Mouse (Mus musculus) megakaryocyte, adult 5-6 weeks (primary cell): ENCODE data around the gene Fbl. TPM values are rescaled to one million over a fixed set of nuclear protein-coding genes. Genes with fewer than 3 reads are reported as not detected.
A peak's percentile ranks its signal among the peaks of the same experiment; 100 is the strongest.
"Not testable (repeated sequence)": the region's sequence is repeated elsewhere in the genome, so short reads cannot be mapped to it uniquely, and the experiment has no call there.

Experiments used
- ATAC-seq: 2 replicates; pipeline ENCODE4 v1.8.0; 2016; ENCODE audit warnings: mild to moderate bottlenecking, inconsistent platforms; ENCODE audit not compliant: poor library complexity, severe bottlenecking
- total RNA-seq, 2 experiments: library from RNA; stranded (forward) in 1 of 2; stranded (reverse) in 1 of 2; fragments of 153-499, 151-499 nt in 1 of 2; fragments of 221-1000, 200-1000 nt in 1 of 2; gene quantifications; 2 replicates each; pipeline versions ENCODE4 v1.2.3 to v1.2.4; 2015 to 2017

Gene Fbl
- total RNA-seq (2015) (75.0 and 75.5 TPM in 2 replicates), total RNA-seq (2017) (85.1 and 88.7 TPM in 2 replicates)

DNA sequence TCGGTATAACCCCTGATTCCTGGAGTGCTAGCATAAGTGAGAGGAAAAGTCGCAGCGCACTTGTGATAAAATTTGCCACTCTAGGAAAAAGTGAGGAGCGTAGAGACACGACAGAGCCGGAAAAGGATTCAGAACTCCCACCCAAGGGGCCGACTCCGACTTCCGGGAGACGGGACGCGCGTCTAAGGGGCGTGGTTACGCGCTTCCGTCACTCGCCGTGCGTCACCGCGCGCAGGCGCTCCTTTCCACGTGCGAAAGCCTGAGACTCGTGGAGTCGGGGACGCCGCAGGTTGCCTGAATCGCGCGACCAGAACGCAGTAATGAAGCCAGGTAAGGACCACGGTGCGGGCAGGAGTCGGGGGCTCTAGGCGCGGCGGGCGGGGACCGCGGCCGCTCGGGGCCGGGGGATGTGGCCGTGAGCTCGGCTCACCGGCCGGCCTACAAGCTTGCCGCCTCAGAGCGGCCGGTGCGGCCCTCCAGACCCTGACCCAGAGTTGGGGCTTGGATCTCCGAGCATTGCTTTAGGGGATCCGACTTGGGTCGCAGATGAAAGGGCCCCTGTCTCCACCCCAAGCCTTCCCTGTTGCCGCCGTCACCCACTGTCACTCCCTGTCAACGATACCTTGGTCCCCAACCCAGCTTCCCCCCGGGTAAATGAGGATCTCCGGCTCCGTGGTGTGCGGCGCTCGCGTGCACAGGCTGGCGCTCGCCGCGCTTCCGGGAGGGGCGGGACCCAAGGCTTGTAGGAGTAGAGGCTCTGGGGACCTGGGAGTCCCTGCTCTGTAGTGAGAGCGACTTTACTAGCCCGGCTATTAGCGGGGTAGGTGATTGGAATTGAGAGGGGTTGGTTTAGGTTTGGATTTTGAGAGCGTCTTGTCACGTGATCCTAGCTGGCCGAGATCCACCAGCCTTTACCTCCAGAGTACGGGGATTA, at the start of gene Fbl:
TSS of gene Fbl (plus strand) at position 222 of the 934 bp plus-strand sequence.
- ATAC-seq: peak; percentile 89

DNA sequence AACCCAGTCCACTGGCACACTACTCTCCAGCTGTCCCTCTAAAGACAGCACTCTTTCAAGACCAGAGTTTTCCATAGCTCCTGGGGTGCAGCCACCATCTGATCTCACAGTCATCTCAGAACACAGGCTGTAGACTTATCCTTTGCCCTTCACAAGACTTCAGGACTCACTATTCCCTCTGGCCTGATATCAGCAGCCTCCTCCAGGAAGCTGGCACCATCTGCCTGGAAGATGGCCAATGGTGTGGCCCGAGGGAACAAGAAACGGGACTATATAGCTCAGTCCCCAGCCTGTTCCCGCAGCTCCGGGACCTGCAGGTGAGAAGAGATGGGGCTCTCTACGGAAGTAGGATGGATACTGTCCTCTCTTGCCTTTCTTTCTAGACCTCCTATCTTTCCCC, 40.3 kb upstream of the Fbl start, which contains the start of gene 9530053A07Rik:
TSS of gene 9530053A07Rik (plus strand) at position 301 of the 400 bp plus-strand sequence.
- no peak for ATAC-seq

DNA sequence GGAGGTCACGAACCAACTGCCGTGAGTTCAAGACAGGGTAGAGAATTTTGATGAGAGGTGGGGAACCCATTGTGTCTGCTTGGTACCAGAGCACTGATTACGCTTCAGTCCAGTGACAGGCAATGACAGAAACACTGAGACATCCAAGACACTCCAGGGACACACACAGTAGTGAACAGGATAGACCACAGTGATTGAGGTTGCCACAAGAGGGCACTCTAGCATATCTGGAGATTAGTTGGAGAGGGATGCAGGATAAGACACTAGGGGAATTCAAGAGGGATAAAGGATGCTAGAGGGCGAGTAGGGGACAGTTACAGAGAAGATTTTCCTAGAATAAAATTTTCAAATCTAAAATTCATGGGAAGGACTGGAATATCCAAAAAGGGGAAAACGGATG, 31.9 kb upstream of the Fbl start:
- no peak for ATAC-seq

DNA sequence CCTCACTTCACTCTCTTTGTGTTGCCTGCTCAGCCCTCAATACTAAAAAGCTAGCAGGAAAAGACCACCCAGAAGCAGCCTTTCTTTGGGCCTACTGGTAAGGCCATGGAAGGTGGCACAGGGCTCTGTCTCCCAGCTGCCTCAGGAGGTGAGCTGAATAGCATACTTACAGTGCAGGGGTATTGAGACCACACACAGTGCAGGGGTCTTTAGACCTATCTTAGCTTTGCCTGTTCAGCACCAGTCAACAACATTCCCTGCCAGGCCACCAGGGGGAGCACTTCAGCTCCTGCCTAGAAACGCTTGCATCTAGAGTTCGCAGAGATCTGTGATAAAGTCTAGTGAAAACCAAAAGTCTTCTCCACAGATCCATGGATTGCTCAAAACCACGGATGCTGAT, 21.2 kb upstream of the Fbl start:
- ATAC-seq: peak; percentile 59

DNA sequence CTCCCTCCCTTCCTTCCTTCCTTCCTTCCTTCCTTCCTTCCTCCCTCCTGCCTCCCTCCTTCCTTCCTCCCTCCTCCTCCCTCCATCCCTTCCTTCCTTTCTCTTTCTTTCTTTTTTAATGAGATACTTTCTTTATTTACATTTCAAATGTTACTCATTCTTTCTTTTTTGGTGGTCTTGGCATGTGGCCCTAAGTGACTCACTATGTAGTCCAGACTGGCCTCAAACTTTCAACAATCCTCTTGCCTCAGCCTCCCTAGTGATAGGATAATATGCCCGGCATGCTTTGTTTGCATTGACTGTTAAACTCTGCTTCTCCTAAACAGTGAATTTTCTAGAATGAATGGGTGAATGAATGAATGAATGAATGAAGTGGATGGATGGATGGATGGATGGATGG, 19.7 kb upstream of the Fbl start:
- ATAC-seq: no peak

- peak; percentile 60 for ATAC-seq
These were observed 17.8 kb upstream of the Fbl start for GRCm38 (mm10) chr7:28151584-28152221.

DNA sequence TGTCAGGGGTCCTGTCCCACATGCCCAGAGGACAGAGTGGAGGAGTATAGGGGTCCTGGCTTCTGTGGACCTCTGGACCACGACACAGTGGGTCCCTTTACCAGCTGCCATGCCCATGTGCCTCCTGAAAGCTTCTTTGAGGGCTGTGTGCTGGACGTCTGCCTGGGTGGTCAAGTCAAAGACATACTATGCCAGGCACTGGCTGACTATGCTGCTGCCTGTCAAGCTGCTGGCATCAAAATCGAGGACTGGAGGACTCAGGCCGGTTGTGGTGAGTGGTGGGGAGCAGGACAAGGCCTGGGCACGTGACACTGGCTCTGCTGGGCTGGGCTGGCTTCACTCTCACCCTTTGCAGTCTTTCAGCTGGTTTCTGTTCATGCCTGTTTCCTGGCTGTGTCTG, 15.9 kb upstream of the Fbl start:
- ATAC-seq: not testable (repeated sequence)

DNA sequence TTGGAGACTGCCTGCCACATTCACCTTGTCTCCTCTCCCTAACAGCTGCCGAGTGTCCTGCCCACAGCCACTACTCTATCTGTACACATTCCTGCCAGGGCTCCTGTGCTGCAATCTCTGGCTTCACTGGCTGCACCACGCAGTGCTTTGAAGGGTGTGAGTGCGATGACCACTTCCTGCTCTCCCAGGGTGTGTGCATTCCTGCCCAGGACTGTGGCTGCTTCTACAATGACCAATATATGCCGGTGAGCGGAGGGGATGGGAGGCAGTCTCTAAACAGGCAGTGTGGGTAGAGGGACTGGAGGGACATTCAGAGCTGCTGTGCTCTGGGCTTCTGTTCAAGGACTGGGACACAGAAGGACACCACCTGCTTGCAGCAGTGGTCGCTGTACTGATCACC, 10.2 kb upstream of the Fbl start:
- ATAC-seq: no peak

- ATAC-seq: no peak
These were observed 9.6 kb upstream of the Fbl start for GRCm38 (mm10) chr7:28159893-28160292.

DNA sequence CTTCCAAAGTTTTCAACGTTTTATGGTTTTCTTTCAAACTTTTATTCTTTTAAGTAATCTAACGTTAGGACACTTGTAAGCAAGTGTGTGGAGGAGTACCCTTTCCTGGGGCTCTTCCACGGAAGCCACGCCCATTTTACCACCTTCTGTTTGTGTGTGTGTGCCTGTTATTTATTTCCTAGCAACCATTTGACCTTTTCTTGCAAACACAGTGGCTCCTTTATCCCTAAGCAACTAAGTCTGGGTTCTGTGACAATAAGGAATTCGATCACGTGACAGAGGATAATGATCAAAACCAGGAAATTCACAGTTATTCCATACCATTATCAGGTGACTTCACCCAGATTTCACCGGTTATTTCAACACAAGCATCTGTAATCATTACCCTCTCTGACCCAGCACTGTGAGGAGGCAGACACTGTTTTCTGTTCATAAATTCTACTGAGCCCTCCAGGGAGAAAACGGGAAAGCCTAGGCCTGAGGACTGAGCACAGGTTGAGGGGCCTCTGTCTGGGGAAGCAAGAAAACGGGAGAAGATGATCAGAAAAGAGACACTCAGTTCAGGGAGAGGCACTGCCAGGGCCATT, 8.3 kb upstream of the Fbl start:
- ATAC-seq: no peak

DNA sequence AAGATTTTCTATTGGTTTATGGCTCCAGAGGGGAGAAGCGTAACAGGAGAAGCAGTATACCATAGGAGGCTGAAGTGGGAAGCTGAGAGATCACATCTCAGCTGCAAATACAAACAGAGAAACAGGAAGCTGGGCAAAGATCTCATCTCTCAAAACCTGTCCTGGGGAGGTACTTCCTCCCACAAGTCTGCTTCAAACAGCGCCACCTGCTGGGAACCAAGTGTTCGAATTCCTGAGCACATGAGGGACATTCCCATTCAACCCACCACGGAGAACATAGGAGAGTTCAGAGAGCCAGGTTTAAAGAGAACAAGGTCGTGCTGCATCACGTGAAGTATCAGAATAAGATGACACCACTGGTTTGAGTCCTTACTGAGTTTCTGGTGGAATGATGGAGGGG, 4.1 kb upstream of the Fbl start:
- ATAC-seq: no peak

DNA sequence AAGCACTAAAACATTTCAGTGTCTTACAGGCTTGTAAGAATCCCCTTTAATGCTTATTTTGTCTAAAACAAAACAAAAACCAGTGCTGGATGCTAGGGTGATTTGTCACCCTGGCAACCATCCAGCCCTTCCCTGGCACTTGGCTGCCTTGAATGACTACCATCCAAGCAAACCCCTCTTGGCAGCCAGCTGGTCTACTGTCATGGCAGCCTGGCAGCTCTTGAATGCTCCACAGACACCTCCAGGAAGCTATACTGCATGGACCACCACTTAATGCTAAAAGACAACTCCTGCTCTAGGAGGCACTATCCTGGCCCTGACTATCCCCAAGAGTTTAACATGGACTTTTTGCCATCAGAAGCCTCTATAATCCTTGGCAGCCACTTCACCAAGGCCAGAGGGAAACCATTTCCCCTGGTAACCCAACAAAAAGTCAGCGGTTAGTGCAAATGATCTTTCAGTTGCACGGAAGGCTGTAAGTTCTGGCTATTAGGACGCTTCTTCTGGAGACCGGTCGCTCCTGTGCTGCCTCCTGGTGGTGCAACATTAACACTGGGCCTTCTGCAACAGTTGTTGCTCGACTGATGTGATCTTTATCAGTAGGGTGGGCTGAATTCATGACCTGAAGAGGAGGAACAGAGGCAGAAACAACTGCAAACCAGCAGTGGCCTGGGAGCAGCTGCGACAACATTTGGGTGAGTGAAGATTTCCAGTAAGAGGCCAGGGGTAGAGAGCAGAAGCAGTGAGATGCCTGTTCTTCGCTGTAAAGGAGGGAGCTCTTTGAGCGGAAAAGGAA, 992 bp upstream of the Fbl start:
- peak; percentile 73 for ATAC-seq

GRCm38 (mm10) chr7:28175358-28175757, 5.8 kb downstream of the Fbl start:
- ATAC-seq: peak; percentile 61

GRCm38 (mm10) chr7:28179228-28179627, 9.7 kb downstream of the Fbl start, which contains the start of gene Dyrk1b:
Dyrk1b (plus strand) TSS chr7:28179469.
- ATAC-seq: peak; percentile 76

GRCm38 (mm10) chr7:28179741-28180377, 10.3 kb downstream of the Fbl start:
- peak; percentile 88 for ATAC-seq

DNA sequence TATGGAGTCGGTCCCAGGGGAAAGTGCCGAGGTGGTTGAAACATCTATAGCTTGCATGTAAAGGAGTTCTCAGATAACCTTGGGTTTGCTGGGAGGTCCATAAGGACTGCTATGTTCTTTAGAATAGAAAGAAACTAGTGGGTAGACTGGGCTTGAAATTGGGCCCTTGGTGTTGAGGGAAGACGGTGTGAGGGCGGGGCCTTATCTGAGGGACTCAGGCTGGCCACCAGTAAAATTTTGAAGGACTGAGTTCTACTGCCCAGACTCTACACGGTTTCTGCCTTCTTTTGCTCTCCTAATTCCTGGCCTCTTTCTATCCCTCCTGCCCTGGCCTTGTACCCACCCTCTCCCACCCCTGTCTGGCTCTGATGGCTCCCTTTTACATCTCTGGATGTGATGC, 11.4 kb downstream of the Fbl start:
- ATAC-seq: no peak

DNA sequence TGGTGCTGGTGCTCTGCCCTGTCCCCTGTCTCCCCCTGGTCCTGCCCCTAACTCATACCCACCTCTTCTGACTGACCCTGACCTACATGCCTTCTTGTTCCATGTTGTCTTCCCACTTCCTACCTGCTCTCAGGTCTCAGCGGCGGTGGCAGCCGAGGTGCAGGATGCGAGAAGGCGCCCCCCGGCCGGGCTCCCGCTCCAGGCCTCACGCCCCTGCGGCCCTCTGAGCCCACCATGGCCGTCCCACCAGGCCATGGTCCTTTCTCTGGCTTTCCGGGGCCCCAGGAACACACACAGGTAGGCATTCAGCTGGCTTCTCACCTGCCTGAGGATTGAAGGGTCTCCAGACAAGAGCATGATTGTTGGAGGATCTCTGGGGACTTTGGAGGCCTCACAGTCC, 11.9 kb downstream of the Fbl start:
- ATAC-seq: no peak

GRCm38 (mm10) chr7:28182320-28182719, 12.8 kb downstream of the Fbl start:
- no peak for ATAC-seq

GRCm38 (mm10) chr7:28185884-28186283, 16.4 kb downstream of the Fbl start:
- ATAC-seq: no peak

DNA sequence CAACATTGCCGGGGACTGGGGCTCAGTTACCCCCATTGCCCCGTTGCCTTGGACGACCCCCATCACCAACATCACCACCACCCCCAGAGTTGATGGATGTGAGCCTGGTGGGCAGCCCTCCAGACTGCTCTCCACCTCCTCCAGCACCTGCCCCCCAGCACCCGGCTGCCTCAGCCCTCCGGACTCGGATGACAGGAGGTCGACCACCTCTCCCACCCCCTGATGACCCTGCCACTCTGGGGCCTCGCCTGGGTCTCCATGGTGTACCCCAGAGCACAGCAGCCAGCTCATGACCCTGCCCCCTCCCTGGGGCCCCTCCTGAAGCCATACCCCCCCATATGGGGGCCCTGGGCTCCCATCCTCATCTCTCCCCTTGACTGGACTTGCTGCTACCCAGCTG, 17.1 kb downstream of the Fbl start:
- ATAC-seq: no peak
